ENCODE assay signal across 21 mouse cellular contexts in the genomic region with DNA sequence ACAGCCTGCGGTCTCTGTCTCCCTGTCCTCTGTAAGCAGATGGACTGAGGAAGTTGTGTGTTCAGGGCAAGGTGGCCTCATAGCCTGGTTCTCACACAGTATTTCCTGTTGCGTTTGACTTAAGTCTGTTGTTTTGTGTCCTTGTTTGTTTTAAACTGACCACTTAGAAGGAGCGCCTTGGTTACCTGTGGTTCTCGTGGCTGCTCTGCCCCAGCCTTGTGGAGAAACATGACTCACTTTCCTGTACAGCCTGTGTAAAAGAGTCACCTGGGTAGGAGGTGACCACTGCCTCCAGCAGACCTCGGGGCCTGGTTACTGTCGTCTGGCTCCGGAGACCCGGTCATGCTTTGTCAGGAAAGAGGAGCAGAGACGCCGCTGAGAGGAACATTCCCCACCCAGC. TPM values are rescaled to one million over a fixed set of nuclear protein-coding genes. Genes with fewer than 3 reads are reported as not detected.
"Had no signal": no experiment of that assay in that cellular context is flagged by ENCODE, and none has a peak within 500 bp of the region (broad histone marks: within the 10 kb centered on the region; RNA-seq: fewer than 3 reads in every experiment).

No protein-coding gene starts in this region.

- H3K9me3 ChIP-seq: limb, embryonic 15.5 days; liver, embryonic 13.5 days; megakaryocyte, embryonic 14.5 days; midbrain, embryonic 15.5 days; neural tube, embryonic 13.5 days had no signal

- H3K27ac ChIP-seq: limb, embryonic 15.5 days; liver, embryonic 13.5 days; midbrain, embryonic 15.5 days; neural tube, embryonic 13.5 days had no signal

- H3K4me3 ChIP-seq: limb, embryonic 15.5 days; liver, embryonic 13.5 days; megakaryocyte, embryonic 14.5 days; midbrain, embryonic 15.5 days; neural tube, embryonic 13.5 days had no signal

- H3K4me2 ChIP-seq: limb, embryonic 15.5 days; liver, embryonic 13.5 days; lung, embryonic 14.5 days; midbrain, embryonic 11.5 days; midbrain, embryonic 15.5 days; neural tube, embryonic 13.5 days had no signal

- H3K9ac ChIP-seq: limb, embryonic 15.5 days; liver, embryonic 13.5 days; lung, embryonic 14.5 days; midbrain, embryonic 15.5 days; neural tube, embryonic 13.5 days had no signal

- H3K27me3 ChIP-seq: limb, embryonic 15.5 days; liver, embryonic 13.5 days; megakaryocyte, embryonic 14.5 days; midbrain, embryonic 15.5 days; neural tube, embryonic 13.5 days had no signal

- DNase-seq: kidney, adult 8-10 months; kidney, postnatal 36 days; layer of hippocampus, adult 9-11 months; layer of hippocampus, postnatal 36 days; liver, embryonic 13.5 days; lung, embryonic 14.5 days; right cerebral cortex, postnatal 4 days; spleen, adult 18-20 months; thymus, adult 2 months; thymus, postnatal 25 days had no signal

- ATAC-seq: intestine, embryonic 16.5 days; midbrain, embryonic 15.5 days had no signal

- H3K4me1 ChIP-seq: limb, embryonic 15.5 days; midbrain, embryonic 15.5 days; neural tube, embryonic 13.5 days had no signal

RNA-seq across cellular contexts. Expression of gene Cyp17a1, which starts 17.3 kb away (rescaled TPM):
- total RNA-seq: layer of hippocampus, adult 18-20 months; layer of hippocampus, postnatal 36 days; left cerebral cortex, adult 8-10 months; left cerebral cortex, postnatal 25 days had no signal
- polyA plus RNA-seq: limb, embryonic 11.5 days; liver, embryonic 13.5 days; lung, embryonic 14.5 days; midbrain, embryonic 11.5 days; midbrain, embryonic 15.5 days; neural tube, embryonic 13.5 days; stomach, embryonic 14.5 days had no signal
